Mouse (Mus musculus) hindlimb bud, embryonic 11.5 days (tissue): ENCODE data around the gene Vmn1r2.
"Not testable (repeated sequence)": the region's sequence is repeated elsewhere in the genome, so short reads cannot be mapped to it uniquely, and the experiment has no call there.

Source experiments
- DNase-seq: peaks from one replicate; pipeline ENCODE4 v3.0.0-alpha.2; 2012; ENCODE audit warnings: low read depth, low spot score; ENCODE audit errors: extremely low spot score

Gene Vmn1r2

GRCm38 (mm10) chr4:3167020-3167419 is at the start of gene Vmn1r2:
Vmn1r2 (plus strand) TSS chr4:3167320.
- not testable (repeated sequence) for DNase-seq

GRCm38 (mm10) chr4:3147926-3148325 is 19.2 kb upstream of the Vmn1r2 start:
- not testable (repeated sequence) for DNase-seq

DNA sequence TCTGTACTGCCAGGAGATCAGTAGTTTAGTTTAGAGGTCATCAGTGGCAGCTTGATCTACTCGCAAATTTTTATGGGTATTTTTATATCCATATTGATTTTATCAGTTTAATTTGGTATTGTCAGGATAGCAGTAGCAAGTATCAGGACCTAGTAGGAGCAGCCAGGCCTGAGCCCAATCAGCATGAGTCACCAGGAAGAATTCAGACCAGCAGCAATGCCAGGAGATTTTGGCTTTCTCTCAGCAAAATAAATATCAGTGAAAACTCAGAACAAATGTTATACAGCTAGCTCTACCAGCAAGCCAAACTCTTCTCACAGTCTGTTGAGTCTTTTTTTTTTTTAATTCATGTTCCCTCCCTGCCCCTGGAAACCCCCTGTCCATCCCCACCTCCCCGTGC is 13.8 kb upstream of the Vmn1r2 start:
- not testable (repeated sequence) for DNase-seq

DNA sequence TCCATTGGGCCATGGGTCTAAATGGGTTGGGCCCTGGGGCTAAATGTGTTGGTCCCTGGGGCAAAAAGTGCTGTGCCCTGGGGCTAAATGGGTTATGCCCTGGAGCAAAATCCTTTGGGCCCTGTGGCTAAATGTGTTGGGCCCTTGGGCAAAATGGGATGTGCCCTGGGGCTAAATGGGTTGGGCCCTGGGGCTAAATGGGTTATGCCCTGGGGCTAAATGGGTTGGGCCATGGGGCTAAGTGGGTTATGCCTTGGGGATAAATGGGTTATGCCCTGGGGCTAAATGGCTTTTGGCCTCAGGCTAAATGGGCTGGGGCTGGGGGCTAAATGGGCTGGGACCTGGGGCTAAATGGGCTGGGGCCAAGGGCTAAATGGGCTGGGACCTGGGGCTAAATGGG is 2.7 kb upstream of the Vmn1r2 start:
- not testable (repeated sequence) for DNase-seq

GRCm38 (mm10) chr4:3165046-3165445 is 2.1 kb upstream of the Vmn1r2 start:
- no peak for DNase-seq

DNA sequence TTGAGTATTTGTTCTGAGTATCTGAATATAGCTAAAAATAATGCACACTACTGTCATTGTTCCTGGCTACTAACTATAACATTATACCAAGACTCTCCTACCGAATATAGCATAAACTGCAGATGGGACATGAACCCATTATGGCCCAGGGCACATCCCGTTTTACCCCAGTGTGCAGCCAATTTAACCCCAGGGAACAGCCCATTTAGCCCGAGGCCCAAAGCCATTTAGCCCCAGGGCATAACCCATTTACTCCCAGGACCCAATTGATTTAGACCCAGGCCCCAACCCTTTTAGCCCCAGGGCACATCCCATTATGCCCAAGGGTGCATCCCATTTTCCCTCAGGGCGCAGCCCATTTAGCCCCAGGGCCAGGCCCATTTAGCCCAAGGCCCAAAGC is 7.5 kb downstream of the Vmn1r2 start:
- DNase-seq, result not testable (repeated sequence)

DNA sequence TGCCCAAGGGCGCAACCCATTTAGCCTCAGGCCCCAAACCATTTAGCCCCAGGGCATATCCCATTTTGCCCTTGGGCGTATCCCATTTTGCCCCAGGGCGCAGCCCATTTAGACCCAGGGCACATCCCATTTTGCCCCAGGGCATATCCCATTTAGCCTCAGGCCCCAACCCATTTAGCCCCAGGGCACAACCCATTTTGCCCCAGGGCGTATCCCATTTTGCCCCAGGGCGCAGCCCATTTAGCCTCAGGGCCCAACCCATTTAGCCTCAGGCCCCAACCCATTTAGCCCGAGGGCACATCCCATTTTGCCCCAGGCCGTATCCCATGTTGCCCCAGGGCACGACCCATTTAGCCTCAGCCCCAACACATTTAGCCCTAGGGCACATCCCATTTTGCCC is 8.6 kb downstream of the Vmn1r2 start:
- DNase-seq, result not testable (repeated sequence)

- not testable (repeated sequence) for DNase-seq
Measured at GRCm38 (mm10) chr4:3176195-3176594, 9.1 kb downstream of the Vmn1r2 start.

GRCm38 (mm10) chr4:3176746-3177490 is 9.8 kb downstream of the Vmn1r2 start:
- not testable (repeated sequence) for DNase-seq

- DNase-seq, result not testable (repeated sequence)
Measured at GRCm38 (mm10) chr4:3185258-3185657, 18.1 kb downstream of the Vmn1r2 start, which contains the start of gene Vmn1r3. Vmn1r3 (minus strand) TSS chr4:3185358.

- DNase-seq, result not testable (repeated sequence)
Measured at GRCm38 (mm10) chr4:3209643-3210217, 42.6 kb downstream of the Vmn1r2 start.

GRCm38 (mm10) chr4:3213349-3213748 is 46.2 kb downstream of the Vmn1r2 start:
- DNase-seq, result not testable (repeated sequence)

GRCm38 (mm10) chr4:3216382-3216781 is 49.3 kb downstream of the Vmn1r2 start:
- DNase-seq, result not testable (repeated sequence)
